Mouse (Mus musculus) frontal cortex, adult (tissue): ENCODE results near the gene Cks2.

Source experiments
- ATAC-seq: cut with Nextera tagmentation; 2 replicates; pipeline ENCODE4 v1.9.2; 2017; ENCODE audit warnings: mild to moderate bottlenecking, moderate library complexity, mixed read lengths; ENCODE audit not compliant: low TSS enrichment

Cks2 gene

GRCm38 (mm10) chr13:51679332-51679731, 34.3 kb downstream of the Cks2 start:
- 0 out of 2 replicates have a peak, but pooled peaks have one; percentile 3 for ATAC-seq

GRCm38 (mm10) chr13:51681076-51681475, 36.0 kb downstream of the Cks2 start:
- ATAC-seq: peak; percentile 18; the same call in 1 of the 2 replicates

- ATAC-seq: peak; percentile 55
These were observed 36.6 kb downstream of the Cks2 start for GRCm38 (mm10) chr13:51681634-51682033.

- no peak for ATAC-seq
These were observed 40.4 kb downstream of the Cks2 start for GRCm38 (mm10) chr13:51685290-51685966.

- ATAC-seq: no peak
These were observed 41.9 kb downstream of the Cks2 start for GRCm38 (mm10) chr13:51686966-51687365.

- ATAC-seq: no peak
These were observed 43.7 kb downstream of the Cks2 start for GRCm38 (mm10) chr13:51688688-51689087.

- ATAC-seq: no peak
These were observed 51.4 kb downstream of the Cks2 start for GRCm38 (mm10) chr13:51696481-51696880.

- ATAC-seq: no peak
These were observed 52.4 kb downstream of the Cks2 start for GRCm38 (mm10) chr13:51697455-51697854.

GRCm38 (mm10) chr13:51697897-51698296, 52.9 kb downstream of the Cks2 start:
- ATAC-seq: no peak

GRCm38 (mm10) chr13:51698318-51698717, 53.3 kb downstream of the Cks2 start:
- no peak for ATAC-seq
